Mouse (Mus musculus) MEL-GATA-1-ER (cell line): ENCODE data around the gene Zfp326.

Experiments used
- DNase-seq: peaks from one replicate; pipeline ENCODE4 v3.0.0-alpha.2; 2012; ENCODE audit warnings: low read depth; ENCODE audit errors: extremely low read depth

Zfp326 gene

DNA sequence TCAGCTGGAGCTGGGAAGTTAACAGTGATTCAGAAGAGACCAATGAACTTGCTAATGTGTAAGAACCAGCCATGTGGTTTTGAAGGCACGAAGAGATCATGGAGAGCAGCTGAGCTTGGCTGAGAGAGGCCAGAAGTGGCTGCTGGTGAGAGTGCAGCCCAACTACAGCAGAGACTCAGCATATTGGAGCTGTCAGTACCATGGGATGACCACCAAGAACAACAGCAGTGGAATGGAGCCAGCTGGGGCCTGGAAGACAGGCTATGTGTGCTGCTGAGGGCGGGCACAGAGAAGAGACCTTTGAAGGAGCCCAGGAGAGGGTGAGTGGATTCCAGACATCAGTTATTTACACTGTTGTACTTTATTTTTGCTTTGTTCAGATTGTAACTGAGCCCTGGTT is 65.6 kb downstream of the Zfp326 start:
- DNase-seq: no peak
